Mouse (Mus musculus) bone marrow, adult 2 months (tissue): ENCODE measurements around the gene Slc7a10. TPM values are rescaled to one million over a fixed set of nuclear protein-coding genes. Genes with fewer than 3 reads are reported as not detected.

Source experiments
- H3K27ac ChIP-seq: fragments of 200-500 bp; 2 replicates; pipeline ENCODE4 v1.5.1; 2012; ENCODE audit warnings: low read depth, mild to moderate bottlenecking, control low read depth, inconsistent platforms, low read length; ENCODE audit not compliant: control insufficient read depth, poor library complexity, insufficient read depth
- H3K4me1 ChIP-seq: fragments of 200-500 bp; 2 replicates; pipeline ENCODE4 v1.6.1; 2011; ENCODE audit warnings: low read length; ENCODE audit not compliant: control insufficient read depth, insufficient read depth
- H3K4me3 ChIP-seq: fragments of 200-500 bp; replicated peaks from 2 replicates; pipeline ENCODE3; 2011; ENCODE audit warnings: mild to moderate bottlenecking, low read depth, low read length, control low read depth; ENCODE audit not compliant: control insufficient read depth
- CTCF ChIP-seq: fragments of 200-500 bp; IDR thresholded peaks from 2 replicates; pipeline ENCODE4 v1.5.1; 2011; ENCODE audit warnings: low read length, control low read depth; ENCODE audit not compliant: control insufficient read depth, insufficient read depth
- POLR2A ChIP-seq: fragments of 200-500 bp; IDR thresholded peaks from 2 replicates; pipeline ENCODE4 v1.6.1; 2011; ENCODE audit warnings: low read depth, mild to moderate bottlenecking, control low read depth, low read length, borderline replicate concordance; ENCODE audit not compliant: control insufficient read depth
- WGBS: fragments of 180-500 bp; shearing (Covaris S2); methylation state at CpG from one replicate; pipeline ENCODE4 v1.1.7; 2018; 5-methylcytosine and 5-hydroxymethylcytosine counted together
- polyA plus RNA-seq: library from polyadenylated mRNA; stranded (reverse); fragments of >200 nt; gene quantifications from 2 replicates; pipeline ENCODE4 v1.2.4, GENCODE M21; 2011; ENCODE audit warnings: low replicate concordance; ENCODE audit not compliant: missing spikeins, insufficient read depth, insufficient read length

Gene Slc7a10
- polyA plus RNA-seq, 1 experiment = not detected

DNA sequence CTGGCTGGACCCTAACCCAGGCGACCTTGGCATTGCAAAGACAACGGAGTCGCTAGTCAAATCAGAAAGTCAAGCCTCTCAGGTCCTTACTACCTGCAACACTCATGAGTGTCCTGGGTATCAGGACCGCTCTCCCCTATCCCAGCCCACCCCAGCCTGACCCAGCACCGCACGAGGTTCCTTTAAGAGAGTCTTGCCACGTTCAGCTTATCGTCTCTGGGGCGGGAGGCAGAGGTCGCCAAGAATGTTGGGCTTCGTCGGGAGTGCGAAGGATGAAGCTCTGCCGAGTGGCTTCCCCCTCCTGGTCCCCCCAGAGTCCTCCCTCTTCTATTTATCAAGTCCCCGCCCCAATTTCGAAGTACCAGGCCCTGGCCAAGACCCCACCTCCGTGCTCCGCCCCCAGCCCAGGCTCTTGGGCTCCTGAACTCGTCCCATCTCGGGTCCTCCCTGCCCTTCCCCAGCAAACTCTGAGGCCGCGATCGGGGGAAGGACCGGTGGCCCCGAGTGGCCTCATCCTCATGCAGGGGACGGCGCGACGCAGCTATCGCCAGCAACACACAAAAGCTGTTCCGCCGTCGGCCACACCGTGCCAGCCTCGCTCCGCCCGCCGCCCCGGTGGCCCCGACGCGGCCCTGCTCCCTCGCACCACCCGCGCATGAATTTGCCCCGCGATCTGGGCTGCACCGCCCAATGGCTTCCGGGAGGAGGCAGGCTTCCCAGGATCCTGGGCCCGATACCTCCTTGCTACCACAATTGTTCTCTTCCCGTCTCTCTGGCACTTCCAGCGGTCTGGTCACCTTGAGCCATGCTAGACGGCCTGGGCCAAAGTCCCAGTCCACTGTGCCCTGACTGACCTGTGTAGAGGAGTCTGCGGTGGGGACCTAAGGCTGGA lies 1.1 kb upstream of the Slc7a10 start:
- Histone ChIP-seq H3K4me1 (no peaks in the 10 kb centered on the region), H3K4me3 (no peak overlapping the region), H3K27ac (no peak overlapping the region)
- 7% methylated on average over 54 of the region's 54 CpGs for WGBS
- TF ChIP-seq CTCF (no peak), POLR2A (no peak)

DNA sequence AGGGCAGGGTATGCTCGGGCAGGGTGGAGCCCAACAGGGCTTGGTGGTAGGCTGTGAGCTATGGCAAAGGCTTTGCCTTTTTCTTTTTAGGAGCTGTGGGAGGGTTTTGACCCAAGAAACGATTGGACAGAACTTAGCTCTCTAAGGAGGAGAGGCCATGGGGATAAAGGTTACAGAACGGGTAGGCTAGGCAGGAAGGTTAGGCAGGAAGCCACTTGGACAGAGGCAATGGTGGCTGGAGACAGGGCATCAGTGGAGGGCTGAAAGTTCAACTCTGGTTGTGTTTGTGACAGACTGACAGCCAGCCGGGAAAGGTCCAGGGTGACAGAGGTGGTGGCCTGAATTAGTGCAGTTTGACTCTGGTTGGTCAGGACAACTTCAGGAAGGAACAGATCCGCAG lies 3.5 kb downstream of the Slc7a10 start:
- no peak overlapping the region for H3K4me3 ChIP-seq
- WGBS = 49% methylated on average over 5 of the region's 5 CpGs
- no peak overlapping the region for H3K27ac ChIP-seq
- no peaks in the 10 kb centered on the region for H3K4me1 ChIP-seq
- TF ChIP-seq POLR2A (no peak), CTCF (no peak)

DNA sequence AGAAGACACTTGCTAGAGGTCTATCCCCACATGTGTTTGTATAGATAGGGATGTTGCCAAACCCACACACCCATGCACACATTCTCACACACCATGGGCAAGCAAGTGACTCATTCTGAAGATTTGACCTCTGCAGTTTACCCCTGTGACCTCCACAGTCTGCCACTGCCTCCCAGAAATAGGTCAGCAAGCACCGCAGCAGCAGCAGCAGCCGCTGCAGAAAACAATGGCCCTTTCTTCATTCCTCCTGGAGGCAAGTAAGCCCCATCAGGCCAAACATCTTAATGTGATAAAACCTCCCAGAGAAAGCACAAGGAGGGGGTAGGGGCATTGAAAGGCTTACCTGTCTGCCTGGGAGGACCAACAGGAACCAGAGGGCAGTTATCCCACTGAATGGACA lies 5.1 kb downstream of the Slc7a10 start:
- TF ChIP-seq CTCF (no peak), POLR2A (no peak)
- Histone ChIP-seq H3K27ac (no peak overlapping the region), H3K4me3 (no peak overlapping the region), H3K4me1 (no peaks in the 10 kb centered on the region)
- 12% methylated on average over 2 of the region's 2 CpGs for WGBS

DNA sequence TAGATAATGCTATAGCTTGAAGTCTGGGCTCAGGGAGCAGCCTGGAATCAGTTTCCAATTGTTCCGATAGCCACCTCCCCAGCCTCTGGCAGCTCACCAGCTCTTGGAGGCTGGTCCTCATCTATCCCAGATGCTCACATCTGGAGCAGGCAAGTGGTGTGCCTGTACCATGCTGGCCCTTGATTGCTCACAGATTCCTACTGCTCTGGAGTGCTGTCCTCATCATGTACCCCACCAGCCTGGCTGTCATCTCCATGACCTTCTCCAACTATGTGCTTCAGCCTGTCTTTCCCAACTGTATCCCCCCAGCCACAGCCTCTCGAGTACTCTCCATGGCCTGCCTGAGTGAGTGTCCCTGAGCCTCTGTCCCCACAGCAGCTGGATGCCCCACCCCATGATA lies 10.8 kb downstream of the Slc7a10 start:
- Histone ChIP-seq H3K4me1 (no peaks in the 10 kb centered on the region), H3K27ac (no peak overlapping the region), H3K4me3 (no peak overlapping the region)
- whole genome bisulfite sequencing = 64% methylated on average over 2 of the region's 2 CpGs
- TF ChIP-seq POLR2A (no peak), CTCF (no peak)

DNA sequence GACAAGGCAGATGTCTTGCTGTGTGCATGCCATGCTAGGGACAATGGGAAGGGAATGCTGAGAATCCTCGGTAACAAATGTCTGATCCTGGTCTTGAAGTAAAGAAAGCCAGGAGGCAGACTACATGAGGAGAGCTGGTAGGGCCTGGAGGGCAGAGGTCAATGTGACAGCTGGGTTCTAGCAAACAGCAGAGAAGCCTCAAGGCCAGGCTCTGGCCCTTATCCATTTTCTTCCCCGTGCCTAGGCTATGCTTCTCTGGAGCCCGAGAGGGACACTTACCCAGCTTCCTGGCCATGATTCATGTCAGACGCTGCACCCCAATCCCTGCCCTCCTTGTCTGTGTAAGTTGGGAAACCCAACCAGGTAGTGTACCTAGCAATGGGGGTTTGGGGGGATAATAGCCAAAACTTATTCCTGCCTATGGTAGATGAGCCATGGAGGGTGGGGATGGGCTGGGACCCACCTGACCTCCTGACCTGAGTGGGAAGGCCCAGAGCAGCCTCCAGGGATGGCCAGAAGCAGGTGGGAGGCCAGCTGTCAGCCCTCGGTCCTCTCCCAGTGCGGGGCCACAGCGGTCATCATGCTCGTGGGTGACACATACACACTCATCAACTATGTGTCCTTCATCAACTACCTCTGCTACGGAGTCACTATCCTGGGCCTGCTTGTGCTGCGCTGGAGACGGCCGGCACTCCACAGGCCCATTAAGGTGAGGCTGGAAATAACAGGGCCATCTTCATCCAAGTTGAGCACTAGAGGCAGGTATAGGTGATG lies 13.0 kb downstream of the Slc7a10 start:
- H3K4me3 ChIP-seq = no peak overlapping the region
- H3K4me1 ChIP-seq = no peaks in the 10 kb centered on the region
- H3K27ac ChIP-seq = no peak overlapping the region
- 85% methylated on average over 12 of the region's 12 CpGs for WGBS
- TF ChIP-seq CTCF (no peak), POLR2A (no peak)

DNA sequence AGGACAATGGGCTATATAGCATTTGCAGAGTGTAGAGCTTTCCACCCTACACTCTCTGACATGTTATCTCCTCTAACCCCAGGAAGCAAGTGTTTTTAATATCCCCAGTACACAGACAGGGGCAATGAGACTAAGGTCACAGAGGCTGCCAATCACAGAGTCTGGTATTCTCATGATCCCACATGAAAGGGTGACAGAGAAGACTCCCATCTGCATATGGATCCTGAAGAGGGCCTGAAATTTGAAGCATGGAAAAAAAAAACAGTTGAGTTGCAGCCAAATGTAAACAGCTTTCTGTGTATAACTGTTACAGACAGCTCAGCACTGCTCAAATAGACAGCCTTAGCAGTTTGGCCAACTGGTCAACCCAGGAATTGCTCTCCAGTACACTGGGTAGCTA lies 13.6 kb downstream of the Slc7a10 start:
- H3K4me1 ChIP-seq = no peaks in the 10 kb centered on the region
- H3K4me3 ChIP-seq = no peak overlapping the region
- TF ChIP-seq CTCF (no peak), POLR2A (no peak)
- H3K27ac ChIP-seq = no peak overlapping the region

DNA sequence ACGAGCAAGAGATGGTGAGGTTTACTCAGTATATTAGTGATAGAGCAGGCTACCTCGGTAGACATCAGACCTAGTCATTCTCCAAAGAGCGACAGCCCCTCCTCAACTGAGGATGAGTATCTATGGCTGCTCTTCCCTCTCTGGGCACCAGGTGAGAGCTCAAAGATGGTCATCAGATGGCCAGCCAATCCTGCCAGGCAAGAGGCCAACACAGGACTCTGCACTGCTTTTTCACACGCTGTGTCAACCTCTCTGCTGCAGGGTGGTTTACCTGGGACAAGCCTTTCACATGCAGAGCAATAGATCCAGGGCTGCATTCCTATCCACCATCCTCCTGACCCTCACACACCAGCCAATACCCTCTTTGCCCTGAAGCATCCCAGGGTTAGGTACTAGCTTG lies 25.6 kb downstream of the Slc7a10 start:
- no peak for TF ChIP-seq POLR2A
- TF ChIP-seq CTCF = no peak
- Histone ChIP-seq H3K4me3 (no peak overlapping the region), H3K4me1 (no peaks in the 10 kb centered on the region), H3K27ac (no peak overlapping the region)
- 75% methylated on average over 4 of the region's 4 CpGs for WGBS

DNA sequence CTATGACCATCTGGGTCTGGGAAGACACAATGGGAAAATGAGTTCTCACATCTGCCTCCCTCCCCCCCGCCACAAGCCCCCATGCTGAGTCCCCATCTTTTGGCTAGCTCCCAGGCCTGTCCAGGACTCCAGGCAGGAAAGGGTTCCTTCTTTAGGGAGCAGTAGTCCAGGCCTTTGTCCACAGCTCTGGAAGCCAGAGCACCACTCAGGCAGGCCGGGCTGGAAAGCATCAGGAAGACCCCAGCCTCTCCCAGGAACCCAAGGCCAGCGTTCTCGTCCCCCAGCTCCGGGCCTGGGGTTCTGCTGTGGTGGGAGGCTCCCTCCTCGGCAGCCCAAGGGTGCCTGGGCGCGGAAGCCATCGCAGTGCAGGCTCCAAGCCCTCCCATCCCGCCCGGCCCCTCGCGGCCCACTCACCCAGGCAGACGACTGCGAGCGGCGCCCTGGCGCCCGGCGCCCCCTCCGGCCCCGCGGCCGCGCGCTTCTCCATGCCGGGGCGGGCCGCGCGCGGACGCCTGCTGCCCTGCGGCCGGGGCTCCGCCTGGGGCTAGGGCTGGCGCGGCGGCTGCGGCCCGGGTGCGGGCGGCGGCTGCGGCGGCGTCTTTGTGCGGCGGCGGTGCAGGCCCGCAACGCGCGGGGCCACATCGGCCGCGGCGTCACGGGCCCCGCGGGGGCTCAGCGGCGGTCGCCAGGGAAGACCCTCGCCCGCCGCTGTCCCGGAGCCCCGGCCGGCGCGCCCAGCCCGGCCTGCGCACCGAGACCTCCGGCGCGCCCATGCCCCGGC lies 28.4 kb downstream of the Slc7a10 start:
- Histone ChIP-seq H3K4me1 (no peaks in the 10 kb centered on the region), H3K4me3 (no peak overlapping the region), H3K27ac (no peak overlapping the region)
- WGBS = 8% methylated on average over 76 of the region's 79 CpGs
- TF ChIP-seq CTCF (no peak), POLR2A (no peak)
